8 mouse cellular contexts compared by ENCODE assay signal in the genomic region with DNA sequence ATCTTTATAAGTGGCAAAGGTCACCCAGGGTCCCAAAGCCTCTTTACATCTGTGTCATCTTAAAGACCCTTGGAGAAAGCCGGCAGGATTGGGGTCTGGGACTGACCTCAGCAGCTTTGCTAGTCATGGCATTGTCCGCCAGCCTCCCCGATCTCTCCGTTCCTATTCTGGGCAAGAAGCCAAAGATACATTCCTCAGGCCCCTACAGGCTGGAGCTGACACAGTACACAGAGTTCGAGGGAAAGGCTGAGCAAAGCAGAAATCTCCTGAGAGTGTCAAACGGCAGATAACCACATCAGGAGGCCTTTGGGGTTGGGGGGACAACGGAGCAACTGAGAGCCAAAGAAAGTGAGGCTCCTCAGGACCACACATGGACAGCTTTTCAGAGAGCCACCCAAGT. TPM values are rescaled to one million over a fixed set of nuclear protein-coding genes. Genes with fewer than 3 reads are reported as not detected.
DNase-seq lines count a peak whose midpoint lies in the region; ATAC-seq and TF ChIP-seq lines count a peak whose summit lies in the region.

No protein-coding gene starts in this region.

- WGBS in neural tube, embryonic 14.5 days = 22% methylated on average over 7 of the region's 7 CpGs

- H3K27ac ChIP-seq in layer of hippocampus, adult 2 months = peak overlapping the region; percentile 57
- no peak overlapping the region for H3K27ac ChIP-seq in neural tube, embryonic 14.5 days (ENCODE audit: low read depth, low read length)

- 0 out of 2 replicates have a peak, but pooled peaks have one; percentile 25 for TF ChIP-seq CTCF in layer of hippocampus, adult 2 months (conservative IDR thresholded peaks at IDR 0.05)

- peak; percentile 66; the same call in 1 of the 2 replicates for ATAC-seq in neural tube, embryonic 14.5 days (ENCODE audit: low read depth)

- no peaks in the 10 kb centered on the region for H3K36me3 ChIP-seq in neural tube, embryonic 14.5 days (ENCODE audit: control insufficient read depth, insufficient read depth, low read length)

- H3K4me3 ChIP-seq in layer of hippocampus, adult 2 months = no peak overlapping the region
- no peak overlapping the region for H3K4me3 ChIP-seq in neural tube, embryonic 14.5 days (ENCODE audit: low read depth, low read length)

- H3K9ac ChIP-seq in neural tube, embryonic 14.5 days (replicated peaks; ENCODE audit: low read depth, low read length) = no peak overlapping the region

- intact Hi-C loops in heart, postnatal 14 days (cut with DNase I) = loop anchor here (2.0 kb wide), 1 partner anchor 28 kb away; no protein-coding TSS in a partner anchor
- intact Hi-C loops in left cerebral cortex, postnatal 14 days (cut with DNase I) = no loop called here

- H3K27me3 ChIP-seq in neural tube, embryonic 14.5 days (ENCODE audit: control insufficient read depth, insufficient read depth, low read length) = no peaks in the 10 kb centered on the region

- no peak for DNase-seq in layer of hippocampus, adult 2 months (ENCODE audit: low spot score in 2 of 2)
- no peak for DNase-seq in layer of hippocampus, adult 18-20 months (ENCODE audit: low spot score in 2 of 2)
- DNase-seq in adrenal gland, postnatal 25 days = peak; percentile 32
- peak; percentile 46 to 66 for DNase-seq in heart, postnatal 14 days
- DNase-seq in kidney, postnatal 36 days = peak; percentile 65 to 91
- DNase-seq in layer of hippocampus, postnatal 25 days (ENCODE audit: extremely low spot score in 1 of 2, low spot score in 1 of 2) = no peak
- DNase-seq in left cerebral cortex, postnatal 14 days (ENCODE audit: low spot score in 2 of 2) = no peak

- H3K9me3 ChIP-seq in neural tube, embryonic 14.5 days (ENCODE audit: control insufficient read depth, low read length) = no peaks in the 10 kb centered on the region

- no peak overlapping the region for H3K4me2 ChIP-seq in neural tube, embryonic 14.5 days (ENCODE audit: low read depth, low read length)

- peaks cover 7% of the 10 kb centered on the region; the same call in 1 of the 2 replicates for H3K4me1 ChIP-seq in neural tube, embryonic 14.5 days (ENCODE audit: control insufficient read depth, insufficient read depth, low read length)

RNA-seq across cellular contexts. Expression of a gene that starts 5.1 kb away (rescaled TPM):
- 10 to 100 TPM; 46.2 to 46.9 TPM for total RNA-seq in layer of hippocampus, adult 2 months (2021)
- total RNA-seq in layer of hippocampus, adult 18-20 months (2021) = 10 to 100 TPM; 45.3 to 47.7 TPM
- 21.9 and 24.7 TPM in 2 replicates for total RNA-seq in adrenal gland, postnatal 25 days (2021)
- total RNA-seq in heart, postnatal 14 days (2021) = 10 to 100 TPM; 91.4 to 98.7 TPM
- polyA plus RNA-seq in neural tube, embryonic 14.5 days (2014; fragmentation: Nextera tagmentation; extraction: Ambion mirVana) = 4.4 and 5.1 TPM in 2 replicates
- 10 to 100 TPM; 39.1 to 44.3 TPM for total RNA-seq in layer of hippocampus, postnatal 25 days (2021)
- total RNA-seq in left cerebral cortex, postnatal 14 days (2021) = 10 to 100 TPM; 31.4 to 31.9 TPM

RNA-seq across cellular contexts. Expression of a gene that starts 30.0 kb away (rescaled TPM):
- total RNA-seq in layer of hippocampus, adult 2 months (2021) = 10 to 100 TPM; 15.3 to 18.3 TPM
- 10 to 100 TPM; 14.8 to 14.9 TPM for total RNA-seq in layer of hippocampus, adult 18-20 months (2021)
- total RNA-seq in adrenal gland, postnatal 25 days (2021) = 12.4 and 18.2 TPM in 2 replicates
- total RNA-seq in heart, postnatal 14 days (2021) = 10 to 100 TPM; 19.0 to 19.2 TPM
- 7.1 and 10.5 TPM in 2 replicates for polyA plus RNA-seq in neural tube, embryonic 14.5 days (2014; fragmentation: Nextera tagmentation; extraction: Ambion mirVana)
- 10 to 100 TPM; 17.7 to 18.7 TPM for total RNA-seq in layer of hippocampus, postnatal 25 days (2021)
- 10 to 100 TPM; 11.8 to 13.5 TPM for total RNA-seq in left cerebral cortex, postnatal 14 days (2021)

RNA-seq across cellular contexts. Expression of a gene that starts 33.5 kb away (rescaled TPM):
- total RNA-seq in layer of hippocampus, adult 2 months (2021) = 10 to 100 TPM; 55.1 to 55.8 TPM
- total RNA-seq in layer of hippocampus, adult 18-20 months (2021) = 10 to 100 TPM; 47.9 to 48.9 TPM
- total RNA-seq in adrenal gland, postnatal 25 days (2021) = 40.7 and 50.1 TPM in 2 replicates
- total RNA-seq in heart, postnatal 14 days (2021) = 10 to 100 TPM; 21.4 to 21.7 TPM
- polyA plus RNA-seq in neural tube, embryonic 14.5 days (2014; fragmentation: Nextera tagmentation; extraction: Ambion mirVana) = 48.8 and 51.2 TPM in 2 replicates
- total RNA-seq in layer of hippocampus, postnatal 25 days (2021) = 10 to 100 TPM; 46.4 to 51.4 TPM
- total RNA-seq in left cerebral cortex, postnatal 14 days (2021) = 10 to 100 TPM; 40.5 to 52.0 TPM

Comparison
In these comparisons a context has a peak if more than half of its experiments do, and no peak if none do; other contexts are left out.
1. DNase-seq: peak in adrenal gland, postnatal 25 days (single experiment), heart, postnatal 14 days (2 of 2) and kidney, postnatal 36 days (2 of 2); none in layer of hippocampus, adult 2 months (0 of 2), layer of hippocampus, adult 18-20 months (0 of 2), layer of hippocampus, postnatal 25 days (0 of 2) and left cerebral cortex, postnatal 14 days (0 of 2).